Mouse (Mus musculus) liver, adult 2 months (tissue): ENCODE data around the gene Macf1.

Experiments used
- CTCF ChIP-seq: fragments of 200-500 bp; IDR thresholded peaks from 2 replicates; pipeline ENCODE4 v1.5.1; 2011; ENCODE audit warnings: low read depth, low read length, control low read depth
- POLR2A ChIP-seq: fragments of 200-500 bp; IDR thresholded peaks from 2 replicates; pipeline ENCODE4 v1.6.1; 2011; ENCODE audit warnings: low read length, control low read depth; ENCODE audit not compliant: insufficient read depth; ENCODE audit errors: extremely low read depth

GRCm38 (mm10) chr4:123577469-123578088 is 106.6 kb downstream of the Macf1 start:
- TF ChIP-seq CTCF (no peak), POLR2A (no peak)
